Mouse (Mus musculus) lung, postnatal 10 days (tissue): ENCODE results near the gene 9030025P20Rik.
"Not testable (repeated sequence)": the region's sequence is repeated elsewhere in the genome, so short reads cannot be mapped to it uniquely, and the experiment has no call there.

Experiments
- DNase-seq: peaks from one replicate; pipeline ENCODE4 v3.0.0; 2021

The 9030025P20Rik gene

GRCm38 (mm10) chr17:14992522-14993138, 14.4 kb downstream of the 9030025P20Rik start:
- DNase-seq: not testable (repeated sequence)

GRCm38 (mm10) chr17:14993139-14993832, 15.0 kb downstream of the 9030025P20Rik start:
- not testable (repeated sequence) for DNase-seq

GRCm38 (mm10) chr17:14994140-14994539, 15.9 kb downstream of the 9030025P20Rik start:
- DNase-seq: not testable (repeated sequence)

GRCm38 (mm10) chr17:15000047-15000446, 21.8 kb downstream of the 9030025P20Rik start:
- not testable (repeated sequence) for DNase-seq

- not testable (repeated sequence) for DNase-seq
Observed at GRCm38 (mm10) chr17:15009088-15009487, 30.8 kb downstream of the 9030025P20Rik start.

GRCm38 (mm10) chr17:15009706-15010413, 31.6 kb downstream of the 9030025P20Rik start, which contains the start of gene Gm3435:
Gene Gm3435, plus strand, starts transcription at chr17:15010176.
- DNase-seq: not testable (repeated sequence)

GRCm38 (mm10) chr17:15021503-15022220, 43.4 kb downstream of the 9030025P20Rik start:
- peak; percentile 44 for DNase-seq

GRCm38 (mm10) chr17:15023878-15024492, 45.7 kb downstream of the 9030025P20Rik start:
- DNase-seq: not testable (repeated sequence)

GRCm38 (mm10) chr17:15024502-15025193, 46.4 kb downstream of the 9030025P20Rik start:
- not testable (repeated sequence) for DNase-seq

- DNase-seq: not testable (repeated sequence)
Observed at GRCm38 (mm10) chr17:15025513-15025912, 47.2 kb downstream of the 9030025P20Rik start.

GRCm38 (mm10) chr17:15031414-15031813, 53.1 kb downstream of the 9030025P20Rik start:
- DNase-seq: not testable (repeated sequence)

- DNase-seq: not testable (repeated sequence)
Observed at GRCm38 (mm10) chr17:15040455-15040854, 62.2 kb downstream of the 9030025P20Rik start.
